Mouse (Mus musculus) olfactory bulb, adult 2 months (tissue): ENCODE measurements around the gene Rhpn2.

Source experiments
- CTCF ChIP-seq: fragments of 200-500 bp; IDR thresholded peaks from 2 replicates; pipeline ENCODE4 v1.5.1; 2012; ENCODE audit warnings: low read depth, mild to moderate bottlenecking, low read length, moderate library complexity; ENCODE audit not compliant: insufficient read depth
- POLR2A ChIP-seq: fragments of 200-500 bp; IDR thresholded peaks from 2 replicates; pipeline ENCODE4 v1.6.1; 2012; ENCODE audit warnings: mild to moderate bottlenecking, low read depth, low read length, moderate library complexity; ENCODE audit not compliant: insufficient read depth

DNA sequence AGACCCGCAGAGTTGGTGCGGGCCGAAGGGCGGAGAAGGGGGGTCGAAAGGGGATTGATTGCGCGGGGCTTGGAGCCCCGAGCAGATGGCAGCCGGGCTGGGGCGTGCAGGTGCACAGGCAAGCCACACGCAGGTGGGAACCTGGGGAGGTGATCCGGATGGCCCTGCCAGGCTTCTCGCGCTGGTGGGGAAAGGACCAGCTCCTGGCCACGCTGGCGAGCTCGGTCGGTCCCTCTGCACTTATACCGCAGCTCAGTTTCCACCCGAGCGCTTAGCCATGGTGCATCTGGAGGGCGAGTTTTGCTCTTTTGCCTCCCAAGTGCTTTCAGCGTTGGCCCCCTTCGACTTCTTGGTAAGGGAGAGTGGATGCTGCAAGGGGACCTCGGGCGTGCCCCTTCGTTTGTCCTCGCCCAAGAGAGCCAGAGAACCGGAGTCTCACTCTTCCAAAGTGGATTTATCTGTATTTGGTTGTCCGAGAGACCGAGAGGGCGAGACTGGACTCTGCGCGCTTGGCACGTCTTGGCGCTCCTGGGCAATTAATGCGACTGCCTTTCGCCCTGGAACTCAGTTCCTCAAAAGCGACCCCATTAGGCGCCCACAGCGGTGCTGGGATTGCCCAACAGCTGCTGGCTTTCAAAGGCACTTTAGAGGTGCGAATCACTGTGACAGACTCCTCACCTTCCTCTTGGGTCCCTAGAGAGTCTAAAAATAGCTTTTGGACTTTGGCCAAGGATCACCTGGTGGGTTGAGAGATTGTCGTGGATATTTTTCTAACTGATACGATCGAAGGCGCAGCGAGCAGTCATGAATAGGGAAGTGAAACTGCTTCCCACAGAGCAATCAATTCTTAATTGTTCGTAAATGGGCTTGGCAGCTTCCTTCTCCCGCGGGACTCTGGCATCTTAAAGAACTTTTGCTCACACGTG, 820 bp downstream of the Rhpn2 start:
- TF ChIP-seq POLR2A (no peak), CTCF (no peak)
